Mouse (Mus musculus) T-helper 2 cell (primary cell): ENCODE data around the gene Gm9803.

Source experiments
- in situ Hi-C: fragments of 300-600 bp; cut with MboI, MseI; formaldehyde crosslinking; loops from one replicate; pipeline ENCODE4 v1.15.1; 2025; ENCODE audit warnings: high pct_unique_total_duplicates

The Gm9803 gene

DNA sequence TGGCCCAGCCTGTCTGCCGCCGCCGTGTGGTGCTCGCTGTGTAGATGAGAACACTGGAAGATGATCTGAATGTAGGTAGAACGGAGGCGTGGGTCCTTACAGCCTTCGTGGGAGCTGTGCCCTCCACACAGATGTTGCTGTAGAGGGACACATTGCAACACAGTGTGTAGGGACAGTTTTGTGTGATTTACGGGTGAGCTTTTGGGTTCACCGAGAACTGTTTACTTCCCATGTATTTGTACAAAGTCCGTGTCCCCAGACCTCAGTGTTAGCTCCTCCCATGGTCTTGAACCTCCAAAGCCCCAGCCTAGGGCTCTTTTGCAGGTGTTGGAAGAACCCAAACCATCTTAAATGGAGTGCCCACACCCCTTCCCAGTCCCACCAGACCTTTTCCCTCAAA, 10.9 kb upstream of the Gm9803 start:
- in situ Hi-C loops, result no loop called here

DNA sequence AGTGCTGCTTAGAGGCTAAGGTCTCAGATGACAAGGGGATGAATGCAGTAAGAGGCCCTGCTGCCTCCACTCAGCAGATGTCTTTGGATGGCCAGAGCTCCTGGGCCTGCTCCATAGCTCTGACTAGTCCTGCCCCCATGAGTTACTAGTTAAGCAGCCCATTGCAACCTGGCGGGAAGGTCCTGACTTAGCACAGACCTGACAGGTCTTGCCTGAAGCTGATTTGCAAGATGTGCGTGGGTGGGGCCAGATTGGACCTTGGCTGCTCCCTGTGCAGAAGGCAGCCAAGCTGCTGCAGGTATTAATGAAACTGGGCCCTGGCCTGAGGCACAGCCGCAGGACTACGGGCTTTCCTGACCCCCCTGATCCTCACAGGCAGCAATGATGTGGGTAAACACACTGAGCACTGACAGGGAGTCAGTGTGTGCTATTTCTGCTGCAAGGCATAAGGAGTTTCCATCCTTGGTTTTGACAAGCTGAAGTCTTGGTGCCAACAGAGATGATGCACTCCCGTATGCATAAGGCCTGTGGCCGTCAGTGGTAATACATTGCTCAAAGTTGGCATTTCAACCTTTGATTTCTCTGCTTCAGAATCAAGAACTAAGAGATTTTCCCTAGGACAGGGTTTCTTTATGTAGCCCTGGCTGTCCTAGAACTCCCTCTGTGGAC, 6.8 kb upstream of the Gm9803 start:
- in situ Hi-C loops, result no loop called here

DNA sequence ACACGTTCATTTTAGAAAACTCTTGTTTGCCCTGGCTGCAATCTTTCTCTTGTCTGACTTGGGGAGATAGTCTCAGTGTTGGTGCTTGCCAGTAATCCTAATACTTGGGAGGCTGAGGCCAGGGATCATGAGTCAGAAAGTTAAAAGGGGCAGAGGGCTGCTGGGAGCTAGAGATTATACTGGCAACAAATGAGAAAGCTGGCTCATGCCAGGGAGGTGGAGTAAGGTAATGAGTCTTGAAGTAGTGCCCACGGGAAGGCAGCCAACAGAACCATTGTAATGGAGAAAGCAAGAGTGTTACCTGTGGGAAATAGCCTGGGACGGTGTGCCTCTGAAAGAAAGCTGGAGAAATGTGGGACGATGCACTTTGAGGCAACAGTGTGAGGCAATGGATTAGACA, 6.0 kb upstream of the Gm9803 start:
- in situ Hi-C loops, result no loop called here

DNA sequence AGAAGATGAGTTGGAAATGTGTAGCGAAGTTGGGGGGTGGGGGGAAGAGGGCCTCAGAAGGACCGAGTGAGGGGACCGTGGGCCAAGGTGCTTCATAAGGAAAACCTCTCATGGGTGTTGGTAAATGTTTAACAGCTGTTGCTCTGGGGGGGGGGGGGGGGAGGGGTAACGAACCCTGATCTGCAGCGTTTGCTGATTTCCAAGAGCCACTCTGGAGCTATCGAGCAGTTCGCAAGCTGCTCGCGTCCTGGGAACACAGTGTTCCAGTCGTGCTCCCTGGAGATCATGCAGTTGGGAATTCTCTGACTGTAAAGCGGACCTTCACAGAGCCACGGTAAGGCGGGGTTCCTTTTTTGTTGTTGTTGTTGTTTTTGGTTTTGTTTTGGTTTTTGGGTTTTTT, 5.5 kb upstream of the Gm9803 start:
- in situ Hi-C loops, result no loop called here

DNA sequence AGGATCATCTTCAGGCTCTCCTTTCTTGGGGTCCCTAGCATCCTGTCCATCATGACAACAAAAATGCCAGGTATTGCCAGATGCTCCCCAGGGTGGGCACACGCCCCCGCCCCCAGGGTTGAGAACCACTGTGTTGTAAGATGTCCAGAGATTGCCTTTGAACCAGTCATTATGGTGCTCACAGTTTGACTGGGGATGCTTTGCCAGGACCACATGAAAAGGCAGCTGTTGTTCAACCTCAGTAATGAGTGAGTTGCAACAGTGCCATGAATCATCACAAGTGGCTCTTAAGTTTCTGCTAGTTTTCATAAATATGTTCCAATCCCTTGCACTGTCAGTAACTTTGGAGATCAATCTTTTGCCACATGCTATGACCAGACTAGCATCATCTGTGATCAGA, 3.9 kb upstream of the Gm9803 start:
- in situ Hi-C loops, result no loop called here

DNA sequence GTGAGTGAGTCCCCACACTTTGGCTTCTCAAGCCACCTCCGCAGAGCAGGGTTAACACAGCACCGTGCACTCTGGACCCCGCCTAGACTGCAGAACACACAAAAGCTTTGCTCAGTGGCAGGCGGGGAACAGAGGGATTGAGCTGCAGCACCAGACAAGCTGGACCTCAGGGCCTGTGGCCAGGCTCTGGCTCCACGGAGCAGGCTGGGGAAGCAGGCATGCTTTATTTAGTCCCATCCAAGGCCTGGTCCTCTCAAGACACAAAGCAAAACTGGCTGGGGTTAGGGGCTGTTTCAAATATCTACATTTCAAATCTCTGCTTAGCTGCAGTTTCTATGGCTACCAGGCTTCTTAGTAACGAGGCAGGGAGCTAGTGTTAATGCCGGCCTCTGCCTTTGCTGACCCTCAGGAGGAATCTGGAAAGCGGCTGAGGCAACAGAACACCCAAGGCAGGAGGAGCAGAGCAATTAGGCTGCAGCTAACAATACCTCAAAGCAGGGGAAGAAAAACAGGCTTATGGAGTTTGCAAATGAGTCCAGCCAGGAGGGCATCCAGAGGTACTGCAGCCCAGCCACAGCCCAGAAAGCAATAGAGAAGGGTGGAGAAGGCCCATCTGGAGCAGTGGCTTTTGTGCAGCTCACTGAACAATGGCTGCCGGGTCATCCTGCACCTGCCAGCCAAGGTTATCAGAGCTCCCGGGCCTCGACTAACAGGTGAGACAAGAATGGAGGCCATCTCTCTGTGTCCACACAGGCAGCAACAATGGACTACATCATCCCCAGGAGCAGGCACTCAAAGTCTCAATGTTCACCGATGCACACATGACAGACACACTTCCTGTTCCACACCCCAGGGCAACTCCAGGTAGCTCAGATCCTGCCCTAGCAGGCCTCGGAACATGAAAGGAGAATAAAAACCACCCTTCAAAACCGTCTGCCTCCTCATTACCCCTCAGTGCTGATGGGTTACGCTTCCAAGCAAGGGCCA, 3.7 kb downstream of the Gm9803 start:
- in situ Hi-C loops, result no loop called here

DNA sequence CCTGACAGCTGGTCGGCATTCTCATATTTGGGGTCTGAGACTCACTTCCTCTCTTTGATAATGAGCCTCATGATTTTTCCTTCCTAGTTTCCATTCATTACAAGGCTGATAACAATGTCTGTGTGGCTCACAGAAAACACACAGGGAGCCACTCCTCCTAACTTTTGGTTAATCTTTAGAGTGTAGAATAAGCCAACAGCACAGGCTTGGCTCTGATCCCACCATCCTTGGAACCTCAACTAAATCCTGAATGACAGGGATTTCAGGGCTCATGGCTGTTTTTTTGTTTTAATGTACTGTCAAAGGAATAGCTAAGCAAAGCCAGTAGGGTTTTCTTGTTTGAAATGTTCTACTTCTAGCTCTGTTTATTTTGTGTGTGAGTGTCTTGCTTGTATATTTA, 10.5 kb downstream of the Gm9803 start:
- in situ Hi-C loops, result no loop called here

DNA sequence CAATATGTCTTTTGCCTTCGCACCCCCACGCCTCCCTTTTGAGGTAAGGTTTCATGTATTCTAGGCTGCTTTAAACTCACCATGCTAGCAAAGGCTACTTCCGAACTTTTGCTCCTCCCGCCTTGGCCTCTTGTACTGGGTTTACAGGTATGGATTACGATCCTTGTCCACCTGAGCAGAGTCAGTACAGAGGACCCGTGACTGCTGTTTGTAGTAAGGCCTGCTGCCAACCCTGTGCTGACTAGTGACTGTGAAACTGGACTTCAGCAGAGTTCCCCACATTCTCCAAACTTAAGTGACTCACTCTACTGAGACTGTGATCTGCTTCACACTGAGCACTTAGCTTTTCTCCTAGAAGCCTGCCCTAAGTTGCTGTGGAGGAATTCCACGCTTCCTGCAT, 13.8 kb downstream of the Gm9803 start:
- in situ Hi-C loops, result no loop called here

DNA sequence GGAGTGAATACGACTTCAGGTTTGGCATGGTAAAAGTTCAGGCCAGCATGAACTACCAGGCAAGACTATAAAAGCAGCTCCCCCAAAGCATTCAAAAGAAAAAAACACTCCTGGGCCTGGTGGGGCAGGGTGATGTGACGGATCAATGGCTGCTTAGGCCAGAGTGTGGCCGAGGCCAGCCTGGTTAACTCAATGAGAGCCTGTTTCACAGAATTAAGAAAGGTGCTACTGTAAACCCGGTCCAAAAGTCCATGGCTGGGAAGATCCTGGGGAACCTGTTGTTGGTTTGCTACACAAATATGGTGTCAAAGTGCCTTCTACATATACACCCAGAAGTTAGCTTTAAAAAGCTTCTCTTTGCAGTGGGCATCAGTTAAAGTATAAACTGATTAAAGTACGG, 14.9 kb downstream of the Gm9803 start:
- in situ Hi-C loops, result no loop called here

DNA sequence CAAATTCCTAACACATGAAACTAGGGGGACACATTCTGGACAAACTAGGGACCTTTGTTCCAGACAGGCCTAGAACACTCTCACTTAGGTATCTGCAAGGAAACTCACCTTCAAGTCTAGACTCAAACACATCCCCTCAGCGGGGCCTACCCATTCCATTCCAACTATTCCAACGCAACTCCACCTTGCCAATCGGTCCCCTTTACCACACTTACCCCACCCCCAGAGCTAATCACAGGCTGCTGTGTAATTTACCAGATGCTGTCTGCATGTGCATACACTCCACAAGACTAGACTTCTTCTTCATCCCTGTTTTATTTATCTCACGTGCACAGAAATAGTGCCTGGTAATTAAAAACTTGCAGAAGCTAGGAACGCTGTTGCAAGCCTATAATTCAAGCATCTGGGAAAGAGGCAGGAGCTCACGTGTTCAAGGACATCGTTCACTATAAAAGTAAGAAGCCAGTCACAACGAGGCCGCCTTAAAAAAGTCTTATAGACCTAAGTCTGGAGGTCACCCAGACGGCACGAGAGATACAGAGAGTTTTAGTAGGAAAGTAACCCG, 15.9 kb downstream of the Gm9803 start:
- in situ Hi-C loops, result no loop called here

DNA sequence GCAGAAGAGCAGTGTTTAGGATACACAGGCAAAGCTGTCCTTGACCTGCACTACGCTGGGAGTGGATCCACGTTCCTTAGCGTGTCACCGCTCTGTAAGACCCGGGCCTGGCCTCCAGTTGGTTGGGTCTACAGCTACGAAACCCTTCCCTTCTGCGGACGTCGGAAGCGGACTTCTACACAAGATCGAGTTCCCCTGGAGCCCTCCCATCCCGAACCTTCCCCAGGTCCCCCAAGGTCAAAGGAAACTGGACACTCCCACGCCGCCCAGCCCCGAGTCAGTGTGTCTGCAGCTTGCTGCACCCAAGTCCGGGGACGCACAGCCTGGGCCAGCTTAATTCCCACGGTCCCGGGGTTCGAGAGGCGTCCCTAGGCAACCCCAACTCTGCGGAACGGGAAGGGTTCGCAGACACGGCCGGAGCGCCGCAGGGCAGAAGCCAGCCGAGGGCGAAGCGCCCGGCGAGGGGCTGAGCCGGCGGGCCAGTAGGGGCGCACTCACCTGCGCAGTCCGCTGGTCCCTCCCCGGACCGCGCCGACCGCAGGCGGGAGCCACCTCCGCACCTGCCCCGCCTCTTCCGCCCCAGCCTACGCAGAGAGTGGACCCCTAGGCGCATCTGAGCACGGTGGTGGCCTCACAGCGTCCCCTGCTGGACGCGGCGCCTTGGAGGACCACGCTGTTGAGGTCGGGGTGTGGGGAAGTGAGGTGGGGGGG, 16.7 kb downstream of the Gm9803 start, which contains the start of gene 1700021F05Rik:
1700021F05Rik (minus strand) TSS at position 553 of the 711 bp plus-strand sequence.
- in situ Hi-C loops, result no loop called here

DNA sequence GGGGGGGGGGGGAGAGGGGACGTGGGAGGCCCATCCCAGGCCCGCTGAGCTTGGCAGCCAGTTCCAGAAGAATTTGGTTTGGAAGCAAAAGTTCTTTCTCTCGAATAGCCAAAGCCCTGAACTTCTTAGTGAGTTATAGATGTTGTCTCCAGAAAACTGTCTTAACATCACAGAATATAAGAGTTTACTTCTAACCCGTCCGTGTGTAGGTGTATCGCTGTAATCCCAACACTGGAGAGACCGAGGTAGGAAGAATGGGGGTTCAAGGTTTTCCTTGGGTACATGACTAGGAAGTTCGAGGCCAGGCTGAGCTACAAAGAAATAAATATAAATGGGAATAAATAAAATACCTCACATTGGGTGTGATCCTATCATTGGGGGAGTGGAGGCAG, 17.3 kb downstream of the Gm9803 start:
- in situ Hi-C loops, result no loop called here

DNA sequence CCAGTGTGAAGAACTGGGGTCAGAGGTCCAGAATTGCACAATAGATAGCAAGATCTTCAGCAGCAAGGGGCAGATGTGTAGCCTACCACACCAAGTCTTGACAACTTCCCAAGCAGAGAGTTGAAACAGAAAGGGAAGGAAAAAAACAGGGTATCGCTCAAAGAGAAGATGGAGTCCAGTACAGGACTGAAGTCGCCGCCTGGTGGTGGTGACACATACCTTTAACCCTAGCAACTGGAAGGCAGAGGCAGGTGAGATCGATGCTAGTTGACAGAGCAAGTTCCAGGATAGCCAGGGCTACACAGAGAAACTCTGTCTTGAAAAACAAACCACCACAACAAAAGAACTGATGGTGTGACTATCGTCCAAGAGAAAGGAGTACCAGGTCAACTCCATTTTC, 25.5 kb downstream of the Gm9803 start:
- in situ Hi-C loops, result no loop called here

DNA sequence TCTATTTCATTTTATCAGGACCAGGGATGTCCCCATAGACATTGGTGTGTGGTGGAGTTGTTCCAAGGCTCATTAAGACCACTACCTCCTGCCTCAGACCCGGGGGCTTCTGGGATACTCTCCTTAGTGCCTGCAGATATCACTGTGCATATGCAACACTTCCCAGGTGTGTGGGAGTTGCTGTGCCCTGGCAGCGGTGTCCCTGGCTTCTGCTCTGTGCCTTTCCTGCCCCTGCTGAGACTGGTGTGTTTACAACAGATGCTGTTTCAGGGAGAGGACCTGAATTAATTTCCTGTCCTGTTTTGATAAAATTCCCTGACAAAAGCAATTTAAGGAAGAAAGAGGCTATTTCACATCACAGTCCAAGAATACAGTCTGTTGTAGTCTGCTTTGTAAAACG, 27.0 kb downstream of the Gm9803 start:
- in situ Hi-C loops, result no loop called here

DNA sequence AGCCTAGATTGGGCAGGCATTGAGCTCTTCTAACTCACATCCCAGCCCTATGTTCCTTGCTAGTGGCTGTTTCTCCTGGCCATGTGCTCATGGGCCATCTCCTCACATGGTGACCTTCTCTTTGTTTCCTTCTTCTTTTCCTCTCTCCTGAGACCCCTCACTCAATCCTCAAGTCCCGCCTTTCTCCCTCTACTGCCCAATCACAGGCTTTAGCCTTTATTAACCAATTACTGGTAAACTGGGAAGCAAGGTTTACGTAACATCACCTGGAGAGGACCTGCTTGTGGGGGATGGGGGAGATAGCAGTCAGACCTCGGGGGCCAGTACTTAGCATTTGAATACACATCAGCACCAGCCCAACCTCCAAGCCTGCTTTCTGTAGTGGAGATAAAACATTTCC, 27.5 kb downstream of the Gm9803 start:
- in situ Hi-C loops, result no loop called here

DNA sequence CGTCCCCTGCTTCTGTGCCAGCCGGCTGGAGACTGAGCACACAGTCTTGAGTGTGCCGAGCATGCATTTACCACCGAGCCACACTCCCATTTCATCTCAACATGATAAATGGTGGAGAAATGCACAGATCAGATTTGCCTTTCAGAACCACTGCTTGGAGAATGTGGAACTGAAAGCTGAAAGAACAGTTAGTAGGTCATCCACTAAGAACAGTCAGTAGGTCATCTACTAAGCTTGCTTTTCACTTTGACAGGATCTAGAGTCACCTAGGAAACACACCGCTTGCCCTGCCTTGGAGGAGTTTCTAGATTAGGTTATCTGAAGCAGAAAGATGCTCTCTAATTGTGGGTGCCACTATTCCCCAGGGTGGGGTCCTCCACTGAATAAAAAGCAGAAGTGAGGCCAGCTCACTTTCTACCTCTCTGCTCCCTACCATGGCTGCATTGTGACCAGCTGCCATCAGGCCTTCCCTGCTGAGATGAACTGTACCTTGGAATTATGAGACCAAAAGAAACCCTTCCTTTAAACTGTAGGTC, 33.8 kb downstream of the Gm9803 start:
- in situ Hi-C loops, result no loop called here

DNA sequence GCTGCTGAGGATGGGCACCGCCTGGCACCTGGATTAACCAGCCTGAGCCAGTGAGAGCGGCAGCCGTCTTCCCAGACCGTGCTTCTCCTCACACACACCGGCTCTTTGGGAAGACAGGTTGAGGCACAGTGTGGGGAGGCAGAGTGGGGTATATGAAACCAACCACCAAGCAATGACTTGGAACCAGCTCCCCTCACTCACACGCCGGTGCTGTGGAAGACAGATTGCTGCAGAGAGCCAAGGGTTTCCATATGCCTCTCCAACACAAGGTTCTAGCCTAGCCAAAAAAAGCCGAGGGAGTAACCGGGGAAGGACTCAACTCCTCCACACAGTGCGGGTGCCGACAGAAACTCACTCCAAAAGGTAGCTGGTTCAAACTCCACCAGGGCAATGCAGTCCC, 35.4 kb downstream of the Gm9803 start:
- in situ Hi-C loops, result no loop called here

DNA sequence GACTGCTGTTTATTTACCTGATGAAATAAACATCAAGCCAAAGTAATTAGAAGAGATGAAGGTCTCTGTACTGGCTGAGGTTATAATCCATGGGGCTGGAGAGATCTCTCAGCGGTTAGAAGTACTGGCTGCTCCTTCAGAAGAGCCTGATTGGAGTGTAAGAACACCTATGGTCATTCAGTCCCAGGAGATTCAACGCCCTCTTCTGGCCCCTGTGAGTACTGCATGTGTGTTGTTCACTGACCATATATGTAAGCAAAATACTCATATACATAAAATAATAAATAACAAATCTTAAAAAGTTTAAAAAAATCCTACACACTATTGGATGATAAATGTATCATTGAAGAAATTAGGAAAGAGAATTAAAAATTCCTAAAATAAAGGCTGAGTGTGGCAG, 36.9 kb downstream of the Gm9803 start:
- in situ Hi-C loops, result no loop called here

DNA sequence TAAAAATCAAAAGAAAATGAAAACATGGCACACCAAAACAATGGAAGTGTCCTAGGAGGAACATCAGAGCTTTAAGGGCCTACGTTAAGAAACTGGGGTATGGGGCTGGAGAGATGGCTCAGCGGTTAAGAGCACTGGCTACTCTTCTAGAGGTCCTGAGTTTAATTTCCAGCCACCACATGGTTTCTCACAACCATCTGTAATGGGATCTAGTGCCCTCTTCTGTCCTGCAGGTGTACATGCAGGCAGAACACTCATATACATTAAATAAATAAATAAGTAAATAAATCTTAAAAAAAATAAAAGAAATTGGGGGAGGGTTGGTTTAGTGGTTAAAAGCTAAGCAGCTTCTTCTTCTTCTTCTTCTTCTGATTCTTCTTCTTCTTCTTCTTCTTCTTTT, 37.4 kb downstream of the Gm9803 start:
- in situ Hi-C loops, result no loop called here
